Mouse (Mus musculus) liver, postnatal 0 days (tissue): ENCODE measurements around the gene Uri1.

ENCODE experiments used
- CTCF ChIP-seq: sonication (generic); IDR thresholded peaks from 2 replicates; pipeline ENCODE4 v1.5.1; 2016; ENCODE audit warnings: antibody characterized with exemption, low read depth
- EP300 ChIP-seq: IDR thresholded peaks from 2 replicates; pipeline ENCODE4 v1.6.1; 2016; ENCODE audit warnings: antibody characterized with exemption, low read depth, mild to moderate bottlenecking

- TF ChIP-seq CTCF (no peak), EP300 (no peak)
These were observed 36.4 kb upstream of the Uri1 start for GRCm38 (mm10) chr7:38059636-38060330.
